In the genomic region with DNA sequence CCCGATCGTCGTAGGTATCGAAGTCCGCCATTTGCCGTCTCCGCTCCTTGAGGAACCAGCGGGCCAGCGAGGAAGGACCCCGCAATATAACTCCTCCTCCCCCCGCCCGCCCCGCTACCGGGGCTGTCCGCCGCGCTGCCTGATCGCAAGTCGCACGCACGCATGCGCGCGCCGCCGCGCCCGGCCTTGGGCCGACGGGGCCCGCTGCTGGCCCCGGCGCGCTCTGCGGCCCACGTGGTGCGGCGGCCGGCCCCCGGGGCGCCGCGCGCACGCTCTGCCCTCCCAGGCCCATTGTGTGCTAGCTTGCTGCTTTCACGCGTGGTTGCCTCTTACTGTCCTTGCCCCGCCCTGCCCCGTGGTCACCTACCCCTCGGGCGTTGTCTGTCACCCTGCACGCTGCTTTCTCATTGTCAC, we compare ENCODE assay signal across 8 mouse cellular contexts. TPM values are rescaled to one million over a fixed set of nuclear protein-coding genes. Genes with fewer than 3 reads are reported as not detected.
DNase-seq lines count a peak whose midpoint lies in the region; ATAC-seq and TF ChIP-seq lines count a peak whose summit lies in the region.

TSS of gene Eif4h (minus strand) at position 222 of the 414 bp plus-strand sequence.

- DNase-seq in heart, postnatal 10 days: peak; percentile 97 to 98
- DNase-seq in large intestine, adult 2 months (ENCODE audit: low read depth, low spot score): peak; percentile 59
- DNase-seq in liver, postnatal 0 days: peak; percentile 98
- peak; percentile 98 for DNase-seq in testis, postnatal 10 days (ENCODE audit: low spot score)

- intact Hi-C loops in heart, postnatal 10 days (cut with DNase I): loop anchor here (5.0 kb wide), 1 partner anchor 48 kb away; the partner anchor contains the start of gene Limk1

- TF ChIP-seq POLR2A in ES-Bruce4 (IDR thresholded peaks at IDR 0.05; ENCODE audit: insufficient read depth, low read length): peak; percentile 59

- H3K9ac ChIP-seq in ES-Bruce4 (ENCODE audit: low read depth, poor library complexity, severe bottlenecking): peak within 1 kb of the TSS; percentile 84
- peak within 1 kb of the TSS; percentile 100 for H3K9ac ChIP-seq in forebrain, embryonic 13.5 days
- peak within 1 kb of the TSS; percentile 100 for H3K9ac ChIP-seq in liver, postnatal 0 days (replicated peaks)
- H3K9ac ChIP-seq in neural tube, embryonic 14.5 days (replicated peaks; ENCODE audit: low read depth, low read length): peak within 1 kb of the TSS; percentile 97

- no peak for TF ChIP-seq CTCF in ES-Bruce4 (IDR thresholded peaks at IDR 0.05; ENCODE audit: low read depth, low read length)
- TF ChIP-seq CTCF in liver, postnatal 0 days (IDR thresholded peaks at IDR 0.05; ENCODE audit: low read depth): no peak

- H3K4me2 ChIP-seq in forebrain, embryonic 13.5 days: peak within 1 kb of the TSS; percentile 86
- H3K4me2 ChIP-seq in liver, postnatal 0 days (ENCODE audit: low read depth, low read length): peak within 1 kb of the TSS; percentile 82
- H3K4me2 ChIP-seq in neural tube, embryonic 14.5 days (ENCODE audit: low read depth, low read length): peak within 1 kb of the TSS; percentile 88

- ATAC-seq in cerebellum, adult (ENCODE audit: insufficient number of reproducible peaks, low FRiP score, low TSS enrichment): peak; percentile 94
- peak; percentile 93 for ATAC-seq in forebrain, embryonic 13.5 days
- ATAC-seq in liver, postnatal 0 days: peak; percentile 93
- ATAC-seq in neural tube, embryonic 14.5 days (ENCODE audit: low read depth): peak; percentile 95

- no peaks in the 10 kb centered on the region for H3K27me3 ChIP-seq in ES-Bruce4 (ENCODE audit: control insufficient read depth, insufficient read depth, low read length, poor library complexity, severe bottlenecking)
- no peaks in the 10 kb centered on the region for H3K27me3 ChIP-seq in forebrain, embryonic 13.5 days
- H3K27me3 ChIP-seq in liver, postnatal 0 days (ENCODE audit: insufficient read depth, low read length): no peaks in the 10 kb centered on the region
- H3K27me3 ChIP-seq in neural tube, embryonic 14.5 days (ENCODE audit: control insufficient read depth, insufficient read depth, low read length): no peaks in the 10 kb centered on the region

- peaks cover 2% of the 10 kb centered on the region for H3K4me1 ChIP-seq in ES-Bruce4 (ENCODE audit: control insufficient read depth, insufficient read depth, low read length)
- H3K4me1 ChIP-seq in forebrain, embryonic 13.5 days: peaks cover 25% of the 10 kb centered on the region
- H3K4me1 ChIP-seq in liver, postnatal 0 days (ENCODE audit: insufficient read depth): peaks cover 9% of the 10 kb centered on the region
- peaks cover 14% of the 10 kb centered on the region for H3K4me1 ChIP-seq in neural tube, embryonic 14.5 days (ENCODE audit: control insufficient read depth, insufficient read depth, low read length)

- H3K4me3 ChIP-seq in ES-Bruce4 (ENCODE audit: low read depth, low read length): peak within 1 kb of the TSS; percentile 99
- H3K4me3 ChIP-seq in forebrain, embryonic 13.5 days: peak within 1 kb of the TSS; percentile 99
- H3K4me3 ChIP-seq in liver, postnatal 0 days (ENCODE audit: low read depth, low read length): peak within 1 kb of the TSS; percentile 84
- H3K4me3 ChIP-seq in neural tube, embryonic 14.5 days (ENCODE audit: low read depth, low read length): peak within 1 kb of the TSS; percentile 99

- WGBS in forebrain, embryonic 13.5 days: under 1% methylated on average over 52 of the region's 52 CpGs
- 1% methylated on average over 52 of the region's 52 CpGs for WGBS in large intestine, adult 2 months
- WGBS in liver, postnatal 0 days (ENCODE audit: insufficient replicate concordance): under 1% methylated on average over 50 of the region's 52 CpGs
- under 1% methylated on average over 49 of the region's 52 CpGs for WGBS in neural tube, embryonic 14.5 days

- H3K9me3 ChIP-seq in ES-Bruce4 (replicated peaks; ENCODE audit: control insufficient read depth, insufficient read depth, low read length, poor library complexity, severe bottlenecking): no peaks in the 10 kb centered on the region
- no peaks in the 10 kb centered on the region for H3K9me3 ChIP-seq in forebrain, embryonic 13.5 days (replicated peaks)
- no peaks in the 10 kb centered on the region for H3K9me3 ChIP-seq in liver, postnatal 0 days (ENCODE audit: low read length)
- no peaks in the 10 kb centered on the region for H3K9me3 ChIP-seq in neural tube, embryonic 14.5 days (ENCODE audit: control insufficient read depth, low read length)

- TF ChIP-seq EP300 in ES-Bruce4 (IDR thresholded peaks at IDR 0.05; ENCODE audit: insufficient read depth, low read depth, low read length): no peak
- no peak for TF ChIP-seq EP300 in liver, postnatal 0 days (IDR thresholded peaks at IDR 0.05; ENCODE audit: low read depth)

- peaks cover 15% of the 10 kb centered on the region for H3K36me3 ChIP-seq in ES-Bruce4 (ENCODE audit: control insufficient read depth, insufficient read depth, low read length, poor library complexity, severe bottlenecking)
- peaks cover 24% of the 10 kb centered on the region for H3K36me3 ChIP-seq in forebrain, embryonic 13.5 days (ENCODE audit: poor library complexity, severe bottlenecking)
- peaks cover 11% of the 10 kb centered on the region for H3K36me3 ChIP-seq in liver, postnatal 0 days (replicated peaks; ENCODE audit: insufficient read depth, low read length)
- H3K36me3 ChIP-seq in neural tube, embryonic 14.5 days (ENCODE audit: control insufficient read depth, insufficient read depth, low read length): peaks cover 4% of the 10 kb centered on the region; the same call in 1 of the 2 replicates

- H3K27ac ChIP-seq in ES-Bruce4 (ENCODE audit: insufficient read depth, low read length): peak within 1 kb of the TSS; percentile 80
- H3K27ac ChIP-seq in forebrain, embryonic 13.5 days: peak within 1 kb of the TSS; percentile 92
- H3K27ac ChIP-seq in liver, postnatal 0 days (ENCODE audit: low read depth): peak within 1 kb of the TSS; percentile 94
- peak within 1 kb of the TSS; percentile 93 for H3K27ac ChIP-seq in neural tube, embryonic 14.5 days (ENCODE audit: low read depth, low read length)

RNA-seq across cellular contexts. Expression of gene Eif4h, which starts in this region (rescaled TPM):
- polyA plus RNA-seq in ES-Bruce4 (2011; ENCODE audit: insufficient read depth, insufficient read length, low read depth, missing spikeins): 304 and 309 TPM in 2 replicates
- polyA plus RNA-seq in forebrain, embryonic 13.5 days (2015; fragmentation: Nextera tagmentation; extraction: Ambion mirVana): 402 and 441 TPM in 2 replicates
- total RNA-seq in heart, postnatal 10 days (2021): 100 to 1,000 TPM; 213 to 216 TPM
- polyA plus RNA-seq in large intestine, adult 2 months (2012; rRNA removed): 246 and 261 TPM in 2 replicates
- 124 and 132 TPM in 2 replicates for polyA plus RNA-seq in liver, postnatal 0 days (2015; fragmentation: Nextera tagmentation; extraction: Ambion mirVana)
- 334 and 344 TPM in 2 replicates for polyA plus RNA-seq in neural tube, embryonic 14.5 days (2014; fragmentation: Nextera tagmentation; extraction: Ambion mirVana)

Comparison
In these comparisons a context has a peak if more than half of its experiments do, and no peak if none do; other contexts are left out.
1. Peak in every context shown above with its lines: DNase-seq, ATAC-seq, H3K4me3 ChIP-seq and H3K27ac ChIP-seq.